Mouse (Mus musculus): Measurements from ENCODE around the gene Tmem50b. TPM values are rescaled to one million over a fixed set of nuclear protein-coding genes. Genes with fewer than 3 reads are reported as not detected.

Gene Tmem50b
- total and polyA plus RNA-seq, 2 experiments from 2014 or later: 79.6 to 114 TPM

GRCm38 (mm10) chr16:91588703-91589102 lies 8.9 kb downstream of the Tmem50b start:
- Histone ChIP-seq H3K9ac (replicated peaks; ENCODE audit: low read length) (no peak overlapping the region), H3K36me3 (ENCODE audit: insufficient read depth, low read length) (peaks cover 11% of the 10 kb centered on the region; the same call in 1 of the 2 replicates), H3K4me3 (ENCODE audit: low read length) (no peak overlapping the region), H3K4me1 (ENCODE audit: insufficient read depth, low read length) (no peaks in the 10 kb centered on the region), H3K27ac (no peak overlapping the region), H3K4me2 (ENCODE audit: low read depth, low read length) (no peak overlapping the region), H3K27me3 (ENCODE audit: insufficient read depth, low read length) (no peaks in the 10 kb centered on the region), H3K9me3 (ENCODE audit: low read length) (no peaks in the 10 kb centered on the region)
- DNase-seq (ENCODE audit: low spot score): no peak
- no peak for ATAC-seq
- WGBS: 84% methylated on average over 3 of the region's 3 CpGs
- TF ChIP-seq CTCF (IDR thresholded peaks at IDR 0.05; ENCODE audit: low read depth): no peak

- Histone ChIP-seq H3K27me3 (ENCODE audit: insufficient read depth, low read length) (no peaks in the 10 kb centered on the region), H3K4me2 (ENCODE audit: low read depth, low read length) (no peak overlapping the region), H3K9ac (replicated peaks; ENCODE audit: low read length) (no peak overlapping the region), H3K27ac (no peak overlapping the region), H3K4me1 (ENCODE audit: insufficient read depth, low read length) (no peaks in the 10 kb centered on the region), H3K36me3 (ENCODE audit: insufficient read depth, low read length) (peaks cover 11% of the 10 kb centered on the region; the same call in 1 of the 2 replicates), H3K4me3 (ENCODE audit: low read length) (no peak overlapping the region), H3K9me3 (ENCODE audit: low read length) (no peaks in the 10 kb centered on the region)
- DNase-seq (ENCODE audit: low spot score): no peak
- TF ChIP-seq CTCF (IDR thresholded peaks at IDR 0.05; ENCODE audit: low read depth): no peak
- ATAC-seq: no peak
- WGBS: 48% methylated on average over 6 of the region's 6 CpGs
Observed at GRCm38 (mm10) chr16:91587730-91588453, 9.7 kb downstream of the Tmem50b start.

- no peaks in the 10 kb centered on the region for H3K27me3 ChIP-seq (ENCODE audit: insufficient read depth, low read length)
- no peaks in the 10 kb centered on the region for H3K9me3 ChIP-seq (ENCODE audit: low read length)
- TF ChIP-seq CTCF (IDR thresholded peaks at IDR 0.05; ENCODE audit: low read depth): no peak
- H3K27ac ChIP-seq: no peak overlapping the region
- DNase-seq (ENCODE audit: low spot score): no peak
- peaks cover 11% of the 10 kb centered on the region; the same call in 1 of the 2 replicates for H3K36me3 ChIP-seq (ENCODE audit: insufficient read depth, low read length)
- no peaks in the 10 kb centered on the region for H3K4me1 ChIP-seq (ENCODE audit: insufficient read depth, low read length)
- H3K4me3 ChIP-seq (ENCODE audit: low read length): no peak overlapping the region
- WGBS: 92% methylated on average over 6 of the region's 6 CpGs
- no peak for ATAC-seq
- H3K9ac ChIP-seq (replicated peaks; ENCODE audit: low read length): no peak overlapping the region
- H3K4me2 ChIP-seq (ENCODE audit: low read depth, low read length): no peak overlapping the region
Observed at GRCm38 (mm10) chr16:91586244-91586643, 11.4 kb downstream of the Tmem50b start.

GRCm38 (mm10) chr16:91585617-91586016 lies 12.0 kb downstream of the Tmem50b start:
- TF ChIP-seq CTCF (IDR thresholded peaks at IDR 0.05; ENCODE audit: low read depth): no peak
- Histone ChIP-seq H3K4me3 (ENCODE audit: low read length) (no peak overlapping the region), H3K4me1 (ENCODE audit: insufficient read depth, low read length) (no peaks in the 10 kb centered on the region), H3K27me3 (ENCODE audit: insufficient read depth, low read length) (no peaks in the 10 kb centered on the region), H3K4me2 (ENCODE audit: low read depth, low read length) (no peak overlapping the region), H3K36me3 (ENCODE audit: insufficient read depth, low read length) (peaks cover 11% of the 10 kb centered on the region; the same call in 1 of the 2 replicates), H3K9ac (replicated peaks; ENCODE audit: low read length) (no peak overlapping the region), H3K27ac (no peak overlapping the region), H3K9me3 (ENCODE audit: low read length) (no peaks in the 10 kb centered on the region)
- ATAC-seq (no peak), DNase-seq (ENCODE audit: low spot score) (no peak)
- 87% methylated on average over 5 of the region's 5 CpGs for WGBS

- H3K4me1 ChIP-seq (ENCODE audit: insufficient read depth, low read length): no peaks in the 10 kb centered on the region
- no peak overlapping the region for H3K9ac ChIP-seq (replicated peaks; ENCODE audit: low read length)
- WGBS: 73% methylated on average over 2 of the region's 2 CpGs
- no peak overlapping the region for H3K27ac ChIP-seq
- H3K36me3 ChIP-seq (ENCODE audit: insufficient read depth, low read length): peaks cover 11% of the 10 kb centered on the region; the same call in 1 of the 2 replicates
- 0 out of 2 replicates have a peak, but pooled peaks have one; percentile 38 for ATAC-seq
- no peaks in the 10 kb centered on the region for H3K27me3 ChIP-seq (ENCODE audit: insufficient read depth, low read length)
- peak; percentile 51 for DNase-seq (ENCODE audit: low spot score)
- H3K4me2 ChIP-seq (ENCODE audit: low read depth, low read length): no peak overlapping the region
- TF ChIP-seq CTCF (IDR thresholded peaks at IDR 0.05; ENCODE audit: low read depth): peak; percentile 71
- no peak overlapping the region for H3K4me3 ChIP-seq (ENCODE audit: low read length)
- no peaks in the 10 kb centered on the region for H3K9me3 ChIP-seq (ENCODE audit: low read length)
Observed at GRCm38 (mm10) chr16:91582307-91582706, 15.3 kb downstream of the Tmem50b start.

GRCm38 (mm10) chr16:91578980-91579720 lies 18.4 kb downstream of the Tmem50b start:
- peak; percentile 32 for DNase-seq (ENCODE audit: low spot score)
- H3K36me3 ChIP-seq (ENCODE audit: insufficient read depth, low read length): no peaks in the 10 kb centered on the region; the same call in 1 of the 2 replicates
- TF ChIP-seq CTCF (IDR thresholded peaks at IDR 0.05; ENCODE audit: low read depth): no peak
- WGBS: 71% methylated on average over 14 of the region's 14 CpGs
- no peaks in the 10 kb centered on the region for H3K9me3 ChIP-seq (ENCODE audit: low read length)
- no peak overlapping the region for H3K4me2 ChIP-seq (ENCODE audit: low read depth, low read length)
- H3K9ac ChIP-seq (replicated peaks; ENCODE audit: low read length): no peak overlapping the region
- H3K4me3 ChIP-seq (ENCODE audit: low read length): no peak overlapping the region
- H3K27ac ChIP-seq: no peak overlapping the region
- H3K4me1 ChIP-seq (ENCODE audit: insufficient read depth, low read length): no peaks in the 10 kb centered on the region
- no peak for ATAC-seq
- H3K27me3 ChIP-seq (ENCODE audit: insufficient read depth, low read length): no peaks in the 10 kb centered on the region

Data from hindbrain, postnatal 0 days (tissue).